Mouse (Mus musculus) E14TG2a.4 (cell line): Measurements from ENCODE around the gene Fank1.
"Not testable (repeated sequence)": the region's sequence is repeated elsewhere in the genome, so short reads cannot be mapped to it uniquely, and the experiment has no call there.

ENCODE experiments used
- H3K27me3 ChIP-seq: 2 replicates; pipeline ENCODE4 v1.6.1; 2014; ENCODE audit warnings: low read length, control low read depth; ENCODE audit not compliant: insufficient read depth
- H3K36me3 ChIP-seq: 2 replicates; pipeline ENCODE4 v1.6.1; 2014; ENCODE audit warnings: low read length, control low read depth; ENCODE audit not compliant: insufficient read depth
- H3K4me1 ChIP-seq: replicated peaks from 2 replicates; pipeline ENCODE4 v1.6.1; 2014; ENCODE audit warnings: low read depth, low read length, control low read depth
- H3K4me3 ChIP-seq: replicated peaks from 2 replicates; pipeline ENCODE4 v1.5.1; 2014; ENCODE audit warnings: mild to moderate bottlenecking, low read length
- H3K9me3 ChIP-seq: 2 replicates; pipeline ENCODE4 v1.6.1; 2014; ENCODE audit warnings: low read length, control low read depth
- CTCF ChIP-seq: conservative IDR thresholded peaks from 2 replicates; pipeline ENCODE4 v1.5.1; 2014; ENCODE audit warnings: low read length
- NANOG ChIP-seq: IDR thresholded peaks from 2 replicates; pipeline ENCODE4 v1.6.1; 2014; ENCODE audit warnings: borderline replicate concordance, low read length, mixed read lengths
- POU5F1 ChIP-seq: IDR thresholded peaks from 2 replicates; pipeline ENCODE4 v1.6.1; 2014; ENCODE audit warnings: low read length, borderline replicate concordance

Gene Fank1

GRCm38 (mm10) chr7:133862723-133863122 lies 86.1 kb downstream of the Fank1 start:
- TF ChIP-seq POU5F1 (no peak), NANOG (no peak), CTCF (no peak)
- no peak overlapping the region for H3K4me3 ChIP-seq
- H3K27me3 ChIP-seq = peaks cover 5% of the 10 kb centered on the region; the same call in 1 of the 2 replicates
- peaks cover 43% of the 10 kb centered on the region for H3K9me3 ChIP-seq
- H3K36me3 ChIP-seq = no peaks in the 10 kb centered on the region
- H3K4me1 ChIP-seq = no peaks in the 10 kb centered on the region

GRCm38 (mm10) chr7:133863151-133863550 lies 86.5 kb downstream of the Fank1 start:
- no peak overlapping the region for H3K4me3 ChIP-seq
- TF ChIP-seq NANOG (no peak), CTCF (no peak), POU5F1 (no peak)

GRCm38 (mm10) chr7:133863684-133864083 lies 87.0 kb downstream of the Fank1 start:
- Histone ChIP-seq H3K9me3 (peaks cover 42% of the 10 kb centered on the region), H3K4me3 (no peak overlapping the region), H3K36me3 (no peaks in the 10 kb centered on the region), H3K4me1 (no peaks in the 10 kb centered on the region), H3K27me3 (peaks cover 5% of the 10 kb centered on the region; the same call in 1 of the 2 replicates)
- TF ChIP-seq CTCF (no peak), POU5F1 (no peak), NANOG (no peak)

More at GRCm38 (mm10) chr7:133863151-133863550, 86.5 kb downstream of the Fank1 start:
- Histone ChIP-seq H3K36me3 (no peaks in the 10 kb centered on the region), H3K4me1 (no peaks in the 10 kb centered on the region), H3K9me3 (peaks cover 42% of the 10 kb centered on the region), H3K27me3 (peaks cover 5% of the 10 kb centered on the region; the same call in 1 of the 2 replicates)

GRCm38 (mm10) chr7:133870265-133870664 lies 93.6 kb downstream of the Fank1 start:
- Histone ChIP-seq H3K9me3 (peaks cover 11% of the 10 kb centered on the region), H3K27me3 (peaks cover 8% of the 10 kb centered on the region; the same call in 1 of the 2 replicates), H3K36me3 (no peaks in the 10 kb centered on the region), H3K4me3 (no peak overlapping the region), H3K4me1 (no peaks in the 10 kb centered on the region)
- TF ChIP-seq CTCF (no peak), POU5F1 (no peak), NANOG (no peak)

DNA sequence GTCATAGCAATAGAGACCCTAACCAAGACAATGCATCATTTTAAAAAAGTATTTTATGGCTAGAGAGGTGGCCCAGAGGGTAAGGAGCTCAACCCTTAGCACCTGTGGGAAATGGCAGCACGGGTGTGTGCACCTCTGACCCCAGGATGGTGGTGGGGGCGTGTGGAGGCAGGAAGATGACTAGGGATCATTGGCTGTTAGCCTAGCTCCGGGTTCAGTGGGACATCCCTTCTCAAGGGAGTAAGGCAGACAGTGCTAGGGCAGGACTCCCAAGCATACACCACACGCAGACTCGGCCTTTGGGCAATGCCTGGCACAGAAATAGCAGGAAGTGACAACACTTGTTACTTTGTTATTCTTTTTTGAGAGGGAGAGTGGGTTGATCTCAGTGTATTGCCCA lies 96.0 kb downstream of the Fank1 start:
- TF ChIP-seq POU5F1 = no peak
- no peak for TF ChIP-seq NANOG
- no peak for TF ChIP-seq CTCF
- Histone ChIP-seq H3K4me3 (no peak overlapping the region), H3K9me3 (no peaks in the 10 kb centered on the region)

GRCm38 (mm10) chr7:133876139-133876538 lies 99.5 kb downstream of the Fank1 start:
- H3K4me1 ChIP-seq = no peaks in the 10 kb centered on the region

More for the DNA sequence above, 96.0 kb downstream of the Fank1 start:
- peaks cover 8% of the 10 kb centered on the region; the same call in 1 of the 2 replicates for H3K27me3 ChIP-seq
- no peaks in the 10 kb centered on the region for H3K36me3 ChIP-seq
- no peaks in the 10 kb centered on the region for H3K4me1 ChIP-seq

GRCm38 (mm10) chr7:133876646-133877342 lies 100.1 kb downstream of the Fank1 start:
- TF ChIP-seq NANOG (no peak), POU5F1 (no peak), CTCF (no peak)
- Histone ChIP-seq H3K27me3 (no peaks in the 10 kb centered on the region), H3K36me3 (no peaks in the 10 kb centered on the region), H3K4me3 (no peak overlapping the region), H3K4me1 (no peaks in the 10 kb centered on the region), H3K9me3 (no peaks in the 10 kb centered on the region)

More at GRCm38 (mm10) chr7:133876139-133876538, 99.5 kb downstream of the Fank1 start:
- Histone ChIP-seq H3K27me3 (no peaks in the 10 kb centered on the region), H3K36me3 (no peaks in the 10 kb centered on the region), H3K4me3 (no peak overlapping the region), H3K9me3 (no peaks in the 10 kb centered on the region)
- TF ChIP-seq POU5F1 (no peak), CTCF (no peak), NANOG (no peak)

DNA sequence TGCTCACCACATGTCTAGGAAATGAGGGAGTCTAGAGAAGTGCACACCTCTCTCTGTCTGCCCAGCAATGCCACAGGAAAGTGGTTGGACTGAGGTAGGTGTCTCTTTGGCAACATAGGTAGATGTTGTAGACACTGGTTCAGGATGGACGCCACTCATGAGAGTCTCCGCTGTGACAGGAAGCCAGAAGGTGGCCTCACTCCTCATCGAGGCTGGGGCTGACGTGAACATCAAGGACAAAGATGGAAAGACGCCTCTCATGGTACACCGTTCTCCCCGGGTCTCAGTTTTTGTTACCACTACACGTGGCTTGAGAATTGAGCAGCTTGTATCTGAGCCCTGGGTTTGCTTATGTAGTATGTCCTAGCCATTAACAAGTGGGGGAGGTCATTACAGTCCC lies 103.1 kb downstream of the Fank1 start:
- no peaks in the 10 kb centered on the region for H3K36me3 ChIP-seq
- no peaks in the 10 kb centered on the region for H3K4me1 ChIP-seq
- no peak overlapping the region for H3K4me3 ChIP-seq
- no peak for TF ChIP-seq POU5F1
- no peak for TF ChIP-seq CTCF
- TF ChIP-seq NANOG = no peak
- H3K9me3 ChIP-seq = no peaks in the 10 kb centered on the region
- no peaks in the 10 kb centered on the region for H3K27me3 ChIP-seq

DNA sequence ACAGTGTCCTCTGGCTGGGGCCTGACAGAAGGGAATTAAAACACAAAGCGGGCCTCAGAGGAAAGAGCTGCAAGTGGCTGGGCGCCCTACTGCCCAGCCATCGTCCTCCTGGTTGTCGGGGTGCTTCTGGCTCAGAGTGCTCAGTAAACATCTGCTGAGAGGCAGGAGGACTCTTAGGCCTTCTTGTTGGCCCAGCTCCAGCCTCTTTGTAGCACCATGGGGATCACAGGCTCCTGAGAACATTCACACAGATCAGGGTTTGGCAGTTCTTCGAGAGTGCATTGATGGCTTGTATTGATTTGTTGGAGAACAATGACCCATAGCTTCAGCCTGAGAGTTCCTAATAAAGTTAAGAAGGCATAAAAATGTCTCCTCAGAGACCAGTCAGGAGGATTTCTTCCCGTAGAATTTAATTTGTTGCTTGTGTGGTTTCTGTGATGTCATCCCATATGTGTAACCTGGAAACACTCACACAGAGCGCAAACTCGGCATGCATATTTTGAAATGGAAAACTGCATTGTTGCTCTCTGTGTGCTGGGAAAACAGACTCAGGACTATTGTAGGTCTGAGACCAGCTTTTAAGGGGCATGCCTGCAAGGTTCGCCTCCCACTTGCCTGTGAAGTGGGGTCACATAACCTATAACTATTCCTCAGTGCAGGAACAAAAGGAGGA lies 108.2 kb downstream of the Fank1 start:
- not testable (repeated sequence) for H3K27me3 ChIP-seq, H3K4me3 ChIP-seq, H3K36me3 ChIP-seq, H3K9me3 ChIP-seq, H3K4me1 ChIP-seq
